Mouse (Mus musculus): ENCODE measurements around the gene D17Wsu92e.

GRCm38 (mm10) chr17:27725412-27725811, 95.0 kb downstream of the D17Wsu92e start:
- TF ChIP-seq CTCF (conservative IDR thresholded peaks at IDR 0.05 in 1 of 2, IDR thresholded peaks at IDR 0.05 in 1 of 2; ENCODE audit: low read depth in 2 of 2, low read length in 2 of 2) = no peak
- TF ChIP-seq KAT2A (IDR thresholded peaks at IDR 0.05; ENCODE audit: insufficient replicate concordance, low read length) = no peak
- no peak for TF ChIP-seq ETS1 (conservative IDR thresholded peaks at IDR 0.05; ENCODE audit: low read depth, low read length)

Measured in CH12.LX (cell line).